Mouse (Mus musculus) MEL-GATA-1-ER (cell line): ENCODE data around the gene Ttc9b.
"Not testable (repeated sequence)": the region's sequence is repeated elsewhere in the genome, so short reads cannot be mapped to it uniquely, and the experiment has no call there.

Source experiments
- DNase-seq: peaks from one replicate; pipeline ENCODE4 v3.0.0-alpha.2; 2012; ENCODE audit warnings: low read depth; ENCODE audit errors: extremely low read depth

Gene Ttc9b

GRCm38 (mm10) chr7:27653681-27654437 lies at the start of gene Ttc9b:
Gene Ttc9b (plus strand): TSS chr7:27653915.
- no peak for DNase-seq

- DNase-seq = no peak
These were observed 48.9 kb upstream of the Ttc9b start for GRCm38 (mm10) chr7:27604661-27605348.

GRCm38 (mm10) chr7:27605499-27606285 lies 48.0 kb upstream of the Ttc9b start:
- DNase-seq = no peak

GRCm38 (mm10) chr7:27606481-27607254 lies 47.0 kb upstream of the Ttc9b start:
- DNase-seq = no peak

GRCm38 (mm10) chr7:27607580-27607979 lies 46.1 kb upstream of the Ttc9b start:
- DNase-seq = no peak

GRCm38 (mm10) chr7:27608130-27608529 lies 45.6 kb upstream of the Ttc9b start:
- no peak for DNase-seq

GRCm38 (mm10) chr7:27609285-27609684 lies 44.4 kb upstream of the Ttc9b start:
- no peak for DNase-seq

GRCm38 (mm10) chr7:27609688-27610087 lies 44.0 kb upstream of the Ttc9b start:
- no peak for DNase-seq

GRCm38 (mm10) chr7:27610370-27610769 lies 43.3 kb upstream of the Ttc9b start:
- DNase-seq = no peak

GRCm38 (mm10) chr7:27610871-27611270 lies 42.8 kb upstream of the Ttc9b start:
- DNase-seq = no peak

- DNase-seq = no peak
These were observed 40.8 kb upstream of the Ttc9b start for GRCm38 (mm10) chr7:27612940-27613339.

- DNase-seq = no peak
These were observed 39.8 kb upstream of the Ttc9b start for GRCm38 (mm10) chr7:27613751-27614499.

GRCm38 (mm10) chr7:27621028-27621427 lies 32.7 kb upstream of the Ttc9b start:
- DNase-seq = no peak

GRCm38 (mm10) chr7:27622234-27622633 lies 31.5 kb upstream of the Ttc9b start:
- DNase-seq = no peak

GRCm38 (mm10) chr7:27624967-27625366 lies 28.7 kb upstream of the Ttc9b start:
- DNase-seq = no peak

GRCm38 (mm10) chr7:27627707-27628106 lies 26.0 kb upstream of the Ttc9b start:
- no peak for DNase-seq

GRCm38 (mm10) chr7:27628190-27628589 lies 25.5 kb upstream of the Ttc9b start:
- DNase-seq = no peak

GRCm38 (mm10) chr7:27628816-27629215 lies 24.9 kb upstream of the Ttc9b start:
- not testable (repeated sequence) for DNase-seq

GRCm38 (mm10) chr7:27631439-27631838 lies 22.3 kb upstream of the Ttc9b start:
- no peak for DNase-seq

- no peak for DNase-seq
These were observed 20.5 kb upstream of the Ttc9b start for GRCm38 (mm10) chr7:27633166-27633565.

GRCm38 (mm10) chr7:27634691-27635090 lies 19.0 kb upstream of the Ttc9b start:
- no peak for DNase-seq
